Mouse (Mus musculus): ENCODE data around the gene Med23. TPM values are rescaled to one million over a fixed set of nuclear protein-coding genes. Genes with fewer than 3 reads are reported as not detected.

Med23 gene
- polyA plus RNA-seq, 1 experiment: 9.7 TPM

DNA sequence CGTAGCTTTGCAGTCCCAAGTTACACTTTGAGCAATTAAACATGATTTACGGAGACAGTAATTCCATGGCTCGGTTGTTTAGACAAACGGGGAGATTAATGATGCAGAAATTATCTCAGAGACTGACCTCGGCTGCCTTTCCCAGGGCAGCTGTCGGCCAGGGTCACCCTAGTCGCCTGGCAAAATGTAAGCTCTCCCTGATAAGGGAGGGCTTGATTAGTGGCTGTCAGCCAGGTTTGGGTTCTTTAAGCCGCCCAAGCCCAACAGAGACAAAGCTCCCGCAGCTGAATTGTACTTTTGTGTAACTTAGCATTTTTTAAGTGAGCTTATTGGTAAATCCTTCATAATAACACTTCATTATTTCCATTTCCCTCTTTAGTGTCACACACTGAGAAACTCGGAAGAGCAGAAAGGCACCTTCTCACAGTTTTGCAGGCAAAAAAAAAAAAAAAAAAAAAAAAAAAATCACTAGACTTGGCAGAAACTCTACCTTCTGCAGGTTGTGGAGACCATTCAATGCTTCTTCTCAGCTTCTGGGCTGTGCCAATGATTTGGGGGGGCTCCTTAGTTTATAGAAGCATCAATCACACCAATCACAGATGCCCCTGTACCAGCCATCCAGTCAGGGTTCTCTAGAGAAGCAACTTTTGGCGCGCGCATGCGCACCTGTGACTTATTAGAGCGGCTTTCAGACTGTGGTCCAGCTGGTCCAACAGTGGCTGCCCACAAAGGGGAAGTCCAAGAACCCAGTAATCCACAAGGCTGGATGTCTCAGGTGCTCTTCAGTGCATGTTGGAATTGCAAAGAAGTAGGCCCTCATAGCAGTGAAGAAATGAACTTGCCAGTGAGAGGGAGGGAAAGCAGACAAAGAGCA is 89.5 kb downstream of the Med23 start:
- no peaks in the 10 kb centered on the region for H3K79me2 ChIP-seq (ENCODE audit: control insufficient read depth, insufficient read depth)
- no peak overlapping the region for H3K4me3 ChIP-seq
- H3K36me3 ChIP-seq (ENCODE audit: control insufficient read depth, insufficient read depth): no peaks in the 10 kb centered on the region
- peak in 1 of 3 experiments; percentile 24 for TF ChIP-seq MYOD1 (IDR thresholded peaks at IDR 0.05; ENCODE audit: control insufficient read depth in 1 of 3, insufficient read length in 2 of 3, low read depth in 2 of 3)
- no peak for TF ChIP-seq POLR2AphosphoS2 (IDR thresholded peaks at IDR 0.05; ENCODE audit: insufficient read length, low read depth)
- peak in 1 of 3 experiments; percentile 18 for TF ChIP-seq MYOG (IDR thresholded peaks at IDR 0.05; ENCODE audit: control insufficient read depth in 1 of 3, insufficient read depth in 1 of 3, insufficient read length in 2 of 3, low read depth in 2 of 3)
- H3K27me3 ChIP-seq (ENCODE audit: control insufficient read depth, insufficient read depth, insufficient read length): no peaks in the 10 kb centered on the region
- H3ac ChIP-seq (ENCODE audit: control insufficient read depth, insufficient read length): no peak overlapping the region
- H3K4me2 ChIP-seq (ENCODE audit: low read depth): no peak overlapping the region

DNA sequence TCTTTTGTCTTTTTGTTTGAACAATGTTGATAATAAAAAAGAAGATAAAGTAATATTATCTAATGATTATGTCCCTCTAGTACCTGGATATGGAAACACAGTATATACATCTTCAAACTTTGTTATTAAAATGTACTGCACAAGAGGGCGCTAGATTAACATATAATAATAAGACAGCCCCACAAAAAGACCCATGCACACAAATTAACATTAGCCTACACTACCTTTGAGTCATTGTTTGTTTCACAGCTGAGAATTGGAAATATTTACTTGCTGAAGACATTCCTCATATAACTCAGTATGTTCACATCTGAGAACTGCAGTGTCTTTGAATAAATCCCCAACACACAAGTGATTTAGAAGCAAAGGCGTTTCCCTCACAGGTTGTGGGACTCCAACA is 91.3 kb downstream of the Med23 start:
- no peaks in the 10 kb centered on the region for H3K79me2 ChIP-seq (ENCODE audit: control insufficient read depth, insufficient read depth)
- no peaks in the 10 kb centered on the region for H3K36me3 ChIP-seq (ENCODE audit: control insufficient read depth, insufficient read depth)
- TF ChIP-seq MAX (IDR thresholded peaks at IDR 0.05; ENCODE audit: low read depth) (no peak), MYOD1 (IDR thresholded peaks at IDR 0.05; ENCODE audit: control insufficient read depth in 1 of 3, insufficient read length in 2 of 3, low read depth in 2 of 3) (no peak), POLR2AphosphoS2 (IDR thresholded peaks at IDR 0.05; ENCODE audit: insufficient read length, low read depth) (no peak), TCF3 (IDR thresholded peaks at IDR 0.05; ENCODE audit: insufficient read length, low read depth) (no peak), SRF (IDR thresholded peaks at IDR 0.05; ENCODE audit: control insufficient read depth, insufficient read length, low read depth) (no peak), USF1 (IDR thresholded peaks at IDR 0.05; ENCODE audit: low read depth) (no peak), REST (IDR thresholded peaks at IDR 0.05; ENCODE audit: insufficient read depth, insufficient read length) (no peak), MYOG (IDR thresholded peaks at IDR 0.05; ENCODE audit: control insufficient read depth in 1 of 3, insufficient read depth in 1 of 3, insufficient read length in 2 of 3, low read depth in 2 of 3) (no peak), POLR2A (IDR thresholded peaks at IDR 0.05; ENCODE audit: insufficient read length, low read depth) (no peak), CEBPB (IDR thresholded peaks at IDR 0.05; ENCODE audit: insufficient read depth, poor library complexity, severe bottlenecking) (no peak), E2F4 (IDR thresholded peaks at IDR 0.05; ENCODE audit: insufficient read depth) (no peak), TCF12 (IDR thresholded peaks at IDR 0.05; ENCODE audit: insufficient read depth, poor library complexity, severe bottlenecking) (no peak)
- no peak overlapping the region for H3K4me3 ChIP-seq
- no peak overlapping the region for H3ac ChIP-seq (ENCODE audit: control insufficient read depth, insufficient read length)
- no peak overlapping the region for H3K4me2 ChIP-seq (ENCODE audit: low read depth)
- H3K27me3 ChIP-seq (ENCODE audit: control insufficient read depth, insufficient read depth, insufficient read length): no peaks in the 10 kb centered on the region

DNA sequence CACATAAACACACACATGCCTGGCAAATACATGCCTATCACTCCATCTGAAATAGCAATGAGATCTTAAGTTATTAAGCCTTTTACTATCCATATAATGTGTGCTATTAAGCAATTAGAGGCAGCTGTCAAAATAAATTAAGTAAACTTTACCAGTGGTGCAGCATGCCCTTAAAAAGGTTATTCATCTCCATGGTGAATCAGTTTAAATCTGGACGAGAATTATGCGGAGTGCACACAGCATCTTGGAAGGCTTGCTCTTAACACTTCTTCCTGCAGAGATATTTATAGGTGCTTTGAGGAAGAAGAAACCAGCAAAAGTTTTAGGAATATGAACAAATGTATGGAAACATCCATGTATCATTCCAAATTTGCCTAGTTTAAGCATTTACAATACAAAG is 92.1 kb downstream of the Med23 start:
- H3K4me2 ChIP-seq (ENCODE audit: low read depth): no peak overlapping the region
- no peak overlapping the region for H3K4me3 ChIP-seq
- H3K79me2 ChIP-seq (ENCODE audit: control insufficient read depth, insufficient read depth): no peaks in the 10 kb centered on the region
- no peaks in the 10 kb centered on the region for H3K36me3 ChIP-seq (ENCODE audit: control insufficient read depth, insufficient read depth)
- H3ac ChIP-seq (ENCODE audit: control insufficient read depth, insufficient read length): no peak overlapping the region
- TF ChIP-seq MYOG (IDR thresholded peaks at IDR 0.05; ENCODE audit: control insufficient read depth in 1 of 3, insufficient read depth in 1 of 3, insufficient read length in 2 of 3, low read depth in 2 of 3): no peak
- TF ChIP-seq POLR2A (IDR thresholded peaks at IDR 0.05; ENCODE audit: insufficient read length, low read depth): no peak
- TF ChIP-seq CEBPB (IDR thresholded peaks at IDR 0.05; ENCODE audit: insufficient read depth, poor library complexity, severe bottlenecking): no peak
- H3K27me3 ChIP-seq (ENCODE audit: control insufficient read depth, insufficient read depth, insufficient read length): no peaks in the 10 kb centered on the region

Other genes starting within 250 kb of the Med23 start
- 2.6 TPM for gene Enpp1, start 157.8 kb upstream of the Med23 start, polyA plus RNA-seq (2012; fragmentation: generic; extraction: Trizol)
- 3.6 TPM for gene Enpp3, start 27.2 kb upstream of the Med23 start, polyA plus RNA-seq (2012; fragmentation: generic; extraction: Trizol)
- not detected for gene Arg1, start 57.5 kb downstream of the Med23 start, polyA plus RNA-seq (2012; fragmentation: generic; extraction: Trizol)

Data from myocyte (in vitro differentiated cells).